Mouse (Mus musculus): ENCODE results near the gene Mia. TPM values are rescaled to one million over a fixed set of nuclear protein-coding genes. Genes with fewer than 3 reads are reported as not detected.

Gene Mia
- total RNA-seq (2022) = under 1 TPM in 1 of 4 experiments, not detected in 3; 0.75 TPM

DNA sequence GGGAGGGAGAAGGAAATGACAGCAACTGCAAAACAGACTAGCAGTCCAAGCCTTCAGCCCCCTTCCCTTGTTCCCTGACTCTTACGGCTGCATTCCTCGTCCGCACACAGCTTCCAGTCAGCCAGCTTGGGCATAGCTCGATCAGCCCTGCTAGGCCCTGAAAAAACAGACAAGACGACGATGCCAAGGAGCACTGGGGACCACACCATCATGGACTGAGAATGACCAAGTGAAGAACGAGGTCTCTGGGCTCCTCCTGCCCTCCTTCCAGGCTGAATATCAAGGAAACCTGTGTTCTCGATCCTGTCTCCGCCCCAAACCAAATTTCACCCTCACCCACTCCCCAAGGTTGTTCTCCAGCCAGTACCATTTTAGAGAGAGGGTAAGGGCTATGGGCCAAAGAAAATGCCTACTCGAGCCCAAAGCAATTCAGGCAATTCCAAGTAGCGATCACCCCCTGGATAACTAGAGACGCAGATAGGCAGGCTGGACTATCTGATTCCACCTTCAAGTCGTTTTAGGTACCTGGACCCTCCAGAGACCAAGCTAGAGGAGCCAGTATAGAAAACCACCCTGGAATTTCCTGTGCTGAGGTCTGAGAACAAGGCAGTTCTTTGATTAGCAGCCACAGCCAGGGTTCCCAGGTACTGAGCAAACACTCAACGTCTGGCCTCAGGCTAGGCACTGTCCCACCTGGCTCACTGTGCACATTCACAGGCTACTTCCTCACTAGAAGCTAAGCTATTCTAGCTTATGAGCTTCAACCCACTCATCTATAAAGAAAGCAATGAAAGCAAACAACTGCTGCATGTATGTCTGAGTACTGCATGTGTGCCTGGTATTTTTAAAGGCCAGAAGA is at the start of gene Mia, which contains the start of gene Gm21983:
Gene Mia (minus strand): TSS at position 321 of the 859 bp plus-strand sequence.
Gene Gm21983 (minus strand): TSS at position 250 of the 859 bp plus-strand sequence.
- no peak for DNase-seq (ENCODE audit: low spot score in 2 of 2)

DNA sequence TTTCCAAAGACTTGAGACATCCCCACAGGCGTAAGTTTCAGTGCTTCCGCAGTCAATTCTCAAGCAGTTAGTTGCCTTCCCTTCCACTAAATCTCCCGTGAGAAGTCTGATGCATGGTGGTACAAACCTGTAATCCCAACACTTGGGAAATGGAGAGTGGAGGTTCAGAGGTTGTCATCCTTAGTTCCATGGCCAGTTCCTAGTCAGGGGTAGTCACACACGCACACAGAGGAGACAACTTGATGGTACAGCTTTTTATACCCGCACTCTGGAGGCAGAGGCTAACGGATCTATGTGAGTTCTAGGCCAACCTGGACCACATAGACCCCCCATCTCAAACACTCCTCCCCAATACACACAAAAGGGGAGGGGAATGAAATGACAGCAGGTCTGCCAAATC is 47.9 kb upstream of the Mia start:
- no peak for DNase-seq (ENCODE audit: low spot score in 2 of 2)

DNA sequence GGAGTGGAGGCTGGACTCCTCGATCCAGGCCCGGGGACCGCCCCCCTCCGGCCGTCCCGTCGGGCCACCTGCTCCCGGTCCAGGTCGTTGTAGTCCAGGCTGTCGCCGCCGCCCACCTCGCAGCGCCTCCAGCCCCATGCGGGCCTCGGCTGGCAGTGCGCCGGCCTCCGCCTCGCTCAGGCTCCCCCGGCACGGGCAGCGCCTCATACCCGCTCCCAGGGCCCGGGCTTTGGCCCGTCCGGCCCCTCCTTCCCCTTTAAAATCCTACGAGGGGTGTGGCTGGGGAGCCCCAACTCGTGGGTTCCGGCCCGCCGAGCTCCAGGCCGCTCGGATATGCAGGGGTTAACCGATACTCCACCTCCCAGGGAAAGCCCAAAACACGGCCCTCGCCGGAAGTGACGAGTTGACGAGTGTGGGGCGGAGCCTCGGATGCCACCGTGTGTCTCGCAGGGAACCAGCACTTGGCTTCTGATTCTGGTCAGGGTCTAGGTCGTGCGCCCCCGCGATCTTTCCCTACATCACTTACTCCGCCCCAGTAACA is 47.4 kb upstream of the Mia start, which contains the start of gene Itpkc:
Gene Itpkc (minus strand): TSS at position 381 of the 541 bp plus-strand sequence.
- DNase-seq (ENCODE audit: low spot score in 2 of 2) = peak; percentile 80 to 84

DNA sequence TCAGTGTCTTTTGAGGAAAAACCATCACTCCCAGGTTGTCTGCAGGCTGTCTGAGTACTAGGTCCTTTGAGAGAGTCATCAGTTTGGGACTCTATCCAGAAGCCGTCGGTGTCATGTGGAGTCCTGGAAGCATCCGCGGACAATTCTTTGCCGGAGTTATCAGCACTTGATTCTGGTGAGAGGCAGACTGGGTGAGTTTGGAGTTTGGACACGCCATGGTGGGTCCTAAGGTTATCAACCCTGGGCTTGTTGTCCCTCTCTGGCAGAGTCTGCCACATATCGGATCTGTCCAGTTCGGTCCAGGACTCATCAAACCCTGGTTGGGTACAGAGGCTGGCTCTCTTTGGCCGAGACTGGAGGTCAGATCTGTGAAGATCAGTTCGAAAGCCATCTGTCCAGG is 46.7 kb upstream of the Mia start:
- no peak for DNase-seq (ENCODE audit: low spot score in 2 of 2)

DNA sequence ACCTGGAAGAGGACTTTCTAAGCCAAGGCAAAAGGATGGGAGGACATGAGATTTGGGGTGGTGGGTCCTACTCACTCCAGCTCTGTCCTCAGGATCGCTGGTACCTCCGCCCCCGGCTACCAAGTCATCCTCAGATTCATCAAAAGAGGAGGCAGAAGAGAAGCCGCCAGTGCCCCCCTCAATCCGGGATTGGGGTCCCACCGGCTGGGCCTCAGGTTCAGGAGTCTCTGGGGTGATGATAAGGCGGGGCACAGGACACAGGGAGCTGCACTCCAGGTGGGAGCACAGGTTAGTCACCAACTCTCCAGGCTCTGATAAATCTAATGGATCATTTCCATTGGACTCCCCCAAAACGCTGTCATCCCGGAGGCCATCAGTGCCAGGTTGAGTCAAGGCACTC is 46.3 kb upstream of the Mia start:
- no peak for DNase-seq (ENCODE audit: low spot score in 2 of 2)

DNA sequence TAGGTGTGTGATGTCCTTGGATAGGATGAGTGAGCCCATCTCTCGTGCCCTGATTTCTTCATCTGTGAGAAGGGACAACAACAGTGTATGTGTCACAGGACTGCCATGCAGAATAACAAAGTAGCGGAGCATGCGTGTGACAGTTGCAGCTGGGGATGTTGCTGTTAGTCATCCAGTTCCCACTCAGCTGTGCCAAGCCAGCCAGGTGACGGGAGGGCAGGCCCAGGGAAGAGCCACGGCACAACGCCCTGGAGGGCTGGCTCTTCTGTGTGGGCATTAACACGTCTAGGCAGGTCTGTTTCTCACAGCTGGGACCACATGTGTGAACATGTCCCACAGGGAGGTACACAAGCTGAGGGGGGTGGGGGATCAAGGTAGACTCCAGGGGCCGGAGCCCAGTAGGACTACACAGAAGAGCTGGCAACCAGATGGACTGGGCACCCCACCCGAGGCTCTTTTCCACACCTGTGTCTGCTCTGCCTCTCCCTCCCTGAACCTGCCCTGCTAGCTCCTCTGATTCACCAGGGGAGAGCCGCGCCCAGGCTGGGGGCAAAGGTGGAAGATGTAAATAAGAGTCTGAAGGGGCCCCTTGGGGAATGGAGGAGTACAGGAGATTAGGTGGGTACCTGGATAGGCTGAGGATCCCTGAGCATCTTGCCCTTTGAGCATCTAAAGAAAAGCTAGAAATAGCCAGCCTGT is 44.1 kb upstream of the Mia start:
- DNase-seq (ENCODE audit: low spot score in 2 of 2) = no peak

DNA sequence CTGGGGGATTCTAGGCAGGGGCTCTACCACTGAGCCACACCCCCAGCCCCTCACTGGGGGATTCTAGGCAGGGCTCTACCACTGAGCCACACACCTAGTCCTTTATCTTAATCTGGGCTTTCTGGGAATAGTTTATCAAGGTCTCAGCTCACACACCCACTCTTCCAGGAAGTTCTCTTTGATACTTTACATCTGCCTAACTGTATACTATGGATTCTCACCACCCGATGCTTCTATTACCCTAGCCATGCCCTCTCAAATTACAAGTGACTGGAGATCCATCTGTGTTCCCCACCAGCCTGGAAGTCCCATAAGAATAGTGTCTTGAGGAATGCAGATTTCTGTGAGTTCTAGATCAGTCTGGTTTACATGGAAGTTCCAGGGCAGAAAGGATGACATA is 41.6 kb upstream of the Mia start:
- no peak for DNase-seq (ENCODE audit: low spot score in 2 of 2)

DNA sequence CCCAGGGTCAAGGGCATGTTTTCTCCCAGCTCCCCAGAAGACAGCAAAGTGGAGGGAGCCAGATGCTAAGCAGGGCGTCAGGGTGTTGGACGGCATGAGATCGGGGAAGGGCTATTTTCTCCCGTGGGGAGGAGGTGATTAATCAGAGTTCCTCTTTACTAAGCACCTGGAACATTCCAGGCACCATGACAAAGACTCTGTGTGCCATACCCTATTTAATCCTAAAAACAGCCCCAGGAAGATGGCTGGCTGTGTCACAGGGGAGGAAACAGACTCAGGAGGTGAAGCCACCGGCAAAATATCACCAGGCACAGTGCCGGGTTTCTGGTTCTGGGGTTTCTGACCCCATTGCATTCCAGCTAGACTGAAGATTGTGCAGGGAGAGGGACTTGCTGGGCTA is 41.0 kb upstream of the Mia start:
- DNase-seq (ENCODE audit: low spot score in 2 of 2) = no peak

DNA sequence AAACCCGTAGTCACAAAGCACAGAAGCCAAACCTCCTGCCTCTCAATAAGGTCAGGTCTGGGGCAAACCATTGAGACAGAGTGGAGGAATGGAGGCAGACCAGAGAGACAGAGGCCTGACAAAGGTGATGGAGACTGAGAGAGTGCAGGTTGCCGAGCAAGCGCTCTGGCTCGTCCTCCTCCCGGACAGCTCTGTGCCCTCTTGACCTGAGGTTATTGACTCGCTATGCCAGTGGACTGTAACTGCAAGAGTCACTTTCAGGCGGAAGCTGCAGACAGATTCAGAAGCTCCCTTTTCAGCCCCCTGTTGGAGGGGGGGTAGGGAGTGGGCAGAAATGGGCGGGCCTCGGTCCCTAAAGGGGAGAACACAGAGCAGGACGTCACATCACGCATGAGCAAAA is 39.0 kb upstream of the Mia start:
- no peak for DNase-seq (ENCODE audit: low spot score in 2 of 2)

DNA sequence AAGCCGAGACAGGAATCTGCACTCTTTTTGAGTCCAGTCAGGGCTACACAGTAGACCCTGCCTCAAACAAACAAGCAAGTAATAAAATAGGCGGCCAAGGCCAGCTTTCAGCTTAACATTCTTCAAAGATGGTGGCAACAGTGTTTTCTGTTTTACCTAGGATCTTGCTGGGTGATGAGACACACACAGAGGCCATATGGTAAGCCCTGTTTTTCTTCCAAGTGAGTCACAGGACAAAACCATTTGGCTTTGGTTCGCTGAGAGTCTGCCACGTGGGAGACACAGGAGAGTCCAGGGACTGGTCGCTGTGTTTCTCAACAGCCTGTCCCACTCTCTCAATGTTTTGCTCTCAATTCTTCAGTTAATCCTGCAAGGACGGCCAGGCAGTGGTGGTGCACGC is 37.6 kb upstream of the Mia start:
- no peak for DNase-seq (ENCODE audit: low spot score in 2 of 2)

DNA sequence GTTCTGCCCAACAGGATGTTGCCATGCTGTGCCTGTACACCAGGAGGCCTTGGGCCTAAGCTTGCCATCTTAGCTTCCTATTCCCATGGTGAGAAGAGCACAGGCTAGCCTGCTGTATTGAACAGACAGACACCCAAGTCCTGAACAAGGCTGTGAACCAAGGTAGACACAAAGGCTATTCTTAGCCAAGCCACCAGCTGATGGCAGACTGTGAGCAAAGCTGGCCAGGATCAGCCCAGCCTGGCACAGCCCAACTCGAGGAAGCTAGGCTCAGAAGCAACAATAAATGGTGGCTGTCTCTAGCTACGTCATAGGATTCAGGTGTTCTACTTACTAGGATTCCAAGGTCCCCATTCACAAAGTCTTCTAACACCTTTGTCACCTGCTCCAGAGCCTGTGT is 31.7 kb upstream of the Mia start:
- DNase-seq (ENCODE audit: low spot score in 2 of 2) = no peak

DNA sequence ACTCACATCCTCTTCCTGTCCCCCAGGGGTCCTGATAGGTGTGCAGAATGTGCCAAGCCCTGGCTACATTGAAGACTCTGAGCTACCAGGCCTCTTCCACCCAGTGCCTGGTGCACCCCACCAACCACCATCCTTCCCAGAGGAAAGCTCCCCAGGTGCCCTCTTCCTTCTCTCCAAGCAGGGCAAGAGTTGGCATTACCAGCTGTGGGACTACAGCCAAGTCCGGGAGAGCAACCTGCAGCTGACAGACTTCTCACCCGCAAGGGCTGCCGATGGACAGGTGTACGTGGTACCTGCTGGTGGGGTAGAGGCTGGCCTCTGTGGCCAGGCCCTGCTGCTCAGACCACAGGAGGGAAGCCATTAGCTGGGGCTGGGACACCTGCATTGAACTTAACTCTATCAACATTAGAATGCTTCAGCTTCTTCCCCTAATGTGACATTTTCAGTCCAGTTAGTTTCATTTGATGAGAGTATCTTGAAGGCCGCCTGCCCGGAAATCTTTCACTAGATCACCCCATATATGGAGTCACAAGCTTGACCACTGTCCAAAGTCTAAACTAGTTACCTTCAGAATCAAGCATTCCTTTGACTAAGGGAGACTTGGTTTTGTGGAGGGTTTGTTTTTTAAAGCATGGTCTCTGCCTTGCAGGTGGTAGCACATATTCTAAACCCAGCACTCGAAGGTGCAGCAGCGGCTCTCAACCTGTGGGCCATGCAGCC is 22.9 kb upstream of the Mia start:
- DNase-seq (ENCODE audit: low spot score in 2 of 2) = no peak

DNA sequence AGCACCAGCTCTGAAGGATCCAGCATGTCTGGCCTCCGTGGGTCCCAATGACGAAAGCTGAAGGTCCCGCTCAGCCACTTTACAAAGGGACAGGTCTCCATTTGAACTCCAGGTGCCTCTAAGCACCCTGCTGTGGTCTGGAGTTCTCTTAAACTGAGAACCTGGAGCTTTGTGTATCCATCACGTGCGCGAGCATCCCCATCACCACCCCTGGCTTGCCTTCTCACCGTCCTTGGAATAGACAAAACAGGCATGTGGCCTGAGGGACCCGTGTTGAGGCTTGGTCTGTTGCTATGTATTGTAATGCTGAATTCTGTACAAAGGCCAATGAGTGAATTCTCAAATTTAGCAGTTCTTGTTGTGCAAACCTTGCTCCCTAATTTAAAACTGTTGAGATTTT is 17.8 kb upstream of the Mia start:
- DNase-seq (ENCODE audit: low spot score in 2 of 2) = no peak

DNA sequence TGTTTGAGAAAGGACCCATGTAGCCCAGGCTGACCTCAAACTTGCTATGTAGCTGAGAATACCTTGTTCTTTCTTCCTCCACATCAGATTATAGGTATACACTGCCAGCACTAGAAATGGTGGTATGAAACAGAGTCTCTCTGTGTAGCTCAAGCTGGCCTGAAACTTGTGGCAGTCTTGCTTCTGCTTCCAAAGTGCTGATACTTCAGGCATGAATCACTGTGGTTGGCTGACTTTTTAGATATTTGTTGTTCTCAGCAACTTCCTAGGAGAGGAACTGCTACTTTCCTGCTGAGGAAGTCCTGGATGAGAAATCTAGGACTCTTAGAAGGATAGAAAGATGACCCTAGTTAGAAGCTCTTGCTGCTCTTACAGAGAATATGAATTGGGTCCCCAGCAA is 17.4 kb upstream of the Mia start:
- DNase-seq (ENCODE audit: low spot score in 2 of 2) = no peak

DNA sequence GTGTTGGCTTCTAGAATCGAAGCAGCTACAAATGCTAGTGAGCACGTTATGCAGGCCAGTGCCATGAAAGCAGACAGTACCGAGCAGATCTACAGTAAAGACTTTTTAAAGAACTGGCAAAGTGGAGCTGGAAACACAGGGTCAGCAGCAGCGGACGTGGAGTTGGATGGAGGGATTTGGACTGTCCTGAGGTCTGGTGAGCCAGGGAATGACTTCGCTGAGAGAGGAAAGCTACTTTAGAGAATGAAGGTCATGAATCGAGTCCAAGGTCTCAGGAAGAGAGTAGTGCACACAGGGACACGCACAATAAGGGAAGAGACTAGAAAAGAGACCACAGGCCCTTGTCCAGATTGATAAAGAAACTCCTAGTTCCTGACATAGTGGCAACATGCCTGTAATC is 16.7 kb upstream of the Mia start:
- no peak for DNase-seq (ENCODE audit: low spot score in 2 of 2)

DNA sequence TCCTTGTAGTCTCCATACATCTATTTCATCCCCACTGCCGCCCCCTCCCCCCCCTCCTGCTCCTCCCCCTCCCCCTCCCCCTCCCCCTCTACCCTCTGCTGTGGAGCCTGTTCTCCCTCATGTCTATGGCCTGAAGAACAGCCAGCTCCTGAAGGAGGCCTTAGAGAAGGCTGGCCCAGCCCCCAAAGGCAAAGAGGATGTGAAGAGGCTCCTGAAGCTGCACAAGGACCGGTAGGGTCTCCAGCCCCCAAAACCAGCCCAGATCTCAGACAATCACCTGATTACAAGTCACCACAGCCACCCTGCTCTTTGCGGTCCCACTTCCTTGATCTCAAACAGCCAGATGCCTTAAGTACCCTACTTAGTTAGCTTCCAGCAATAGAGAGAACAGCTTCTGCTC is 16.2 kb upstream of the Mia start:
- DNase-seq (ENCODE audit: low spot score in 2 of 2) = no peak

DNA sequence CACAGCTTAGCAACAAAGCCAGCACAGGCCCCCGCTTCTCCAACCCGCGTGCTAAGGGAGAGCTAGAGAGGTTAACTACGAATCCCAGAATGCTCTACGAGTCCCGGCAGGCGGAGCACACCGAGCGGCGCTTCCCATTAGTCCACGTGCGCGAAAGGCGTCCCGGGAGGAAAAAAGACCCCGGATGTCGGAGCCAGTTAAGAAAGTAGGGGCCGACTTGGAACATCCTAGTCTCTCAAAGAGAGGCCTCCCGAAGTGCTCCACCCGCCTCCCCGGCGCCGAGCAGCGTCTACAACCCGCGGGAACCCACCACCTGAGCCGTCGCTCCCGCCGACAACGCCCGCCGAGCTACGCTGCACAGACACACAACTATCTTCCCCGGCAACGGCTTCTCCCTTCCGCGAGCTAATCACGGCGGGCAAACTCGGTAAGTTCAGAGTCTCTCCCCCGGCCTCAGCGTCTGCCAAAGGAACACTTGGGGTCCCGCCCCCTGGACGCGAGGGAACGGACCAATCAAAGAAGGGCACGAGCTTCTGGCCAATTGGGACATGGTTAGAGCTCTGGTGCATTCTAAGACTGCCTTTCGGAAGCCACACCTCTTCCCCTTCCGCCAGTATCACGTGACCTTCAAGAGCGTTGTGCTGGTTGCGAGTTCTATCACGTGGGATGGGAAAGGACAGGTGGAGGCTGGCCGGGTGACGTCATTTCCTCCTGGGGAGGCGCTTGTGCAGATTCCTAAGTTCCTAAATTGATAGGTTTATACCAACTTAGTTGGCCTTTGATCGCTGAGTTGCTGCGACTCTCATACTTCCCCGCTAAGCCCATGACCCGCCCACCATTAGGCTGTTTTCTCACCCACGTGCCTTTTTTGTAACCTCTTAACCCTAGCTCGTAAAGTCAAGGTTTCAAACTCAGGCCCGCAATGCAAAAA is 15.0 kb upstream of the Mia start, which contains the start of the genes BC024978 and Snrpa:
Gene BC024978 (plus strand): TSS at position 101 of the 931 bp plus-strand sequence.
Gene Snrpa (minus strand): TSS at position 591 of the 931 bp plus-strand sequence.
- DNase-seq (ENCODE audit: low spot score in 2 of 2) = peak; percentile 98

DNA sequence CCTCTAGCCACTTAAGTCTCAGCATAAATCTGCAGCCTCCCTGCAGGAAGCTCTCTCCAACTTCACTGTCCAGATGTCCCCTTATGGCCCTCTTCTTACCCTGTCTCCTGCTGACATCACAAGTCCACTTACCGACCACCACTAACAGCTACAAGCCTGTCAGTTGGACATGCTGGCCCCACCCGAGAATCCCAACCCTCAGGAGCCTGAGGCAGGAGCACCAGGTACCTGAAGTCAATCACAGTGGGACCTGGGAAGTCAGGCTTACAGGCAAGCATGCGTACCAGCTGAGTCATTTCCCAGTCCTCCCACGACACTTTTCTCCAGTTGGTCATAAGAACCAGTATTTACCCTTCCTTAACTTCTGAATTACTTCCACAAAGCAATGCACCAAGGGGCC is 12.8 kb upstream of the Mia start:
- DNase-seq (ENCODE audit: low spot score in 2 of 2) = no peak

DNA sequence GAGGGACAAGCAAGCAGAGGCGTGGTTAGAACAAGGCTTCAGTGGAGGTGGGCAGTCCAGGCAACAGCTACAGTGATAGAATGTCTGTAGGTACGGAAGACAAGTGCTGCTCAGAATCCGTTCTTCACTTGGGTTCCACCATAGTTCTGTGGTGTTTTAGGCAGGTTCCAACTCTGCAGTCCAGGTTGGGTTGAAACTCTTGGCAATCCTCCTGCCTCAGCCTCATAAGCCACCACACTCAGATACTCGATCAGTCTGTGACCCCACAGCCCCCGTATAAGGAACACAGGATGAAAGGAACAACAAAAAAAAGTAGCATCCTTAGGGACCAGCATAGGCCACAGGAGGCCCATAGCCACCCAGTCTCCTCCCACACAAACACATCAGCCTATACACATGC is 11.5 kb upstream of the Mia start:
- DNase-seq (ENCODE audit: low spot score in 2 of 2) = no peak

DNA sequence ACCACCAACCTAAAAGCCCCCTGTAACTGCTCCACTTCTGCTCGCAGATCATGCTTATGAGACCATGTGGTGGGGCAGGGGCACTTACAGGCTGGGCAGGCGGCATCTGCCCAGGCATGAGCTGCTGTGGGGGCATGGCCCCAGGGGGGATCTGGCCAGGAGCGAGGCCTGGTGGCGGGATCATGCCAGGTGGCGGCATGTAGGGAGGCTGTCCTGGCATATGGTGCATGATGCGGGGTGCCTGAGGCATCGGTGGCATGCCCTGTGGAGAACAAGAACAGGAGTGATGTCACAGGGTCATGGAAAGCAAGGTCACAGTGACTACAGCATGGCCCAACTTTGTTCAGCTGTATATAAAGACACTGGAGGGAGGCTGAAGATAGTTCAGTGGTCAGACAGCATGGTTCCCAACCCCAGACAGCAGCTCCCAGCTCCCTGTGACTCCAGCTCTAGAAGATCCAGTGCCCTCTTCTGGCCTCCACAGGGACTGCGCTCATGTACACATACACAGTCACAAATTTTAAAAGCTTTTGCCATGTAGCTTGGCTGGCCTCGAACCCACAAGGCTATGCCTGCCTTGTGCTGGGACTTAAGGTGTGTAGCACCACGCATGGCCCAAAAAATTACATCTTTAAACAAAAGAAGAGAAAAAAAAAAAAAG is 8.4 kb upstream of the Mia start:
- DNase-seq (ENCODE audit: low spot score in 2 of 2) = no peak
